Mouse (Mus musculus) lung, embryonic 16.5 days (tissue): ENCODE data around the gene Vpreb3. TPM values are rescaled to one million over a fixed set of nuclear protein-coding genes. Genes with fewer than 3 reads are reported as not detected.
"Not testable (repeated sequence)": the region's sequence is repeated elsewhere in the genome, so short reads cannot be mapped to it uniquely, and the experiment has no call there.

ENCODE experiments used
- ATAC-seq: fragments of 200-750 bp; cut with Nextera tagmentation; 2 replicates; pipeline ENCODE4 v1.8.0; 2017; ENCODE audit warnings: low read depth, mild to moderate bottlenecking, moderate library complexity
- H3K27ac ChIP-seq: fragments of 300-500 bp; sonication (generic); 2 replicates; pipeline ENCODE4 v1.5.1; 2014; ENCODE audit warnings: mild to moderate bottlenecking, control low read depth, low read length
- H3K27me3 ChIP-seq: fragments of 300-500 bp; sonication (generic); 2 replicates; pipeline ENCODE4 v1.6.1; 2014; ENCODE audit warnings: low read depth, low read length, mixed read lengths; ENCODE audit not compliant: control insufficient read depth, insufficient read depth
- H3K36me3 ChIP-seq: fragments of 300-500 bp; sonication (generic); 2 replicates; pipeline ENCODE4 v1.6.1; 2014; ENCODE audit warnings: low read length; ENCODE audit not compliant: control insufficient read depth, insufficient read depth
- H3K4me1 ChIP-seq: fragments of 300-500 bp; sonication (generic); replicated peaks from 2 replicates; pipeline ENCODE4 v1.6.1; 2014; ENCODE audit warnings: low read length, mixed read lengths; ENCODE audit not compliant: control insufficient read depth, insufficient read depth
- H3K4me2 ChIP-seq: fragments of 300-500 bp; sonication (generic); 2 replicates; pipeline ENCODE4 v1.6.1; 2014; ENCODE audit warnings: low read depth, low read length, control low read depth
- H3K4me3 ChIP-seq: fragments of 300-500 bp; sonication (generic); 2 replicates; pipeline ENCODE4 v1.5.1; 2014; ENCODE audit warnings: mild to moderate bottlenecking, low read length, control low read depth
- H3K9ac ChIP-seq: fragments of 300-500 bp; sonication (generic); 2 replicates; pipeline ENCODE4 v1.6.1; 2014; ENCODE audit warnings: low read length, control low read depth
- H3K9me3 ChIP-seq: fragments of 300-500 bp; sonication (generic); 2 replicates; pipeline ENCODE4 v1.6.1; 2016; ENCODE audit warnings: low read length; ENCODE audit not compliant: control insufficient read depth
- WGBS: fragments of 180-500 bp; shearing (Covaris S2); extraction: QIAGEN DNeasy Blood & Tissue Kit; methylation state at CpG from one replicate; pipeline ENCODE4 v1.1.7; 2014; 5-methylcytosine and 5-hydroxymethylcytosine counted together
- polyA plus RNA-seq: library from polyadenylated mRNA; unstranded; fragments of >200 nt; fragmentation: Nextera tagmentation; extraction: Ambion mirVana; gene quantifications from 2 replicates; pipeline ENCODE4 v1.2.1, GENCODE M21; 2015

Gene Vpreb3
- polyA plus RNA-seq, 1 experiment from 2014 or later = 0.60 TPM

DNA sequence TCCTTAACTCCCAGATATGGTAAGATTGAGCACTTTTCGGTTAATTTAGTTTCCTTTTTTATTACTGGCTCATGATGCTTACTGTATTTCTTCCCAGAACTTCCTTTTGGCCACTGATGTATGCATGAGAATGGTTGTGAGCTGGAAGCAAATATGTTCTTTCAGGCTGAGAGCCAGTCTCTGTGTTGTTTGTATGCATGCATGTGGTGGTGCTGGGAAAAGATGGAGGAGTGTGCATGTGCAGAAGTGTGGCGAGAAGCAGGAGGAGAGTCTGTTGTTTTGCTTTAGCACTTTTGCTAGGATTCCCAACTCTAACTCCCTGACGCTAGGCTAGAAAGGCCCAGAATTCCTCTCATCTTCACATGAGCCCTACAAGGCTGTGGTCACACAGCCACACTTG, 36.6 kb downstream of the Vpreb3 start:
- H3K36me3 ChIP-seq = no peaks in the 10 kb centered on the region
- H3K4me2 ChIP-seq = no peak overlapping the region
- H3K9me3 ChIP-seq = no peaks in the 10 kb centered on the region
- no peak overlapping the region for H3K27ac ChIP-seq
- 85% methylated on average over 3 of the region's 3 CpGs for WGBS
- no peaks in the 10 kb centered on the region for H3K27me3 ChIP-seq
- H3K4me1 ChIP-seq = no peaks in the 10 kb centered on the region
- H3K9ac ChIP-seq = no peak overlapping the region
- no peak for ATAC-seq
- no peak overlapping the region for H3K4me3 ChIP-seq

DNA sequence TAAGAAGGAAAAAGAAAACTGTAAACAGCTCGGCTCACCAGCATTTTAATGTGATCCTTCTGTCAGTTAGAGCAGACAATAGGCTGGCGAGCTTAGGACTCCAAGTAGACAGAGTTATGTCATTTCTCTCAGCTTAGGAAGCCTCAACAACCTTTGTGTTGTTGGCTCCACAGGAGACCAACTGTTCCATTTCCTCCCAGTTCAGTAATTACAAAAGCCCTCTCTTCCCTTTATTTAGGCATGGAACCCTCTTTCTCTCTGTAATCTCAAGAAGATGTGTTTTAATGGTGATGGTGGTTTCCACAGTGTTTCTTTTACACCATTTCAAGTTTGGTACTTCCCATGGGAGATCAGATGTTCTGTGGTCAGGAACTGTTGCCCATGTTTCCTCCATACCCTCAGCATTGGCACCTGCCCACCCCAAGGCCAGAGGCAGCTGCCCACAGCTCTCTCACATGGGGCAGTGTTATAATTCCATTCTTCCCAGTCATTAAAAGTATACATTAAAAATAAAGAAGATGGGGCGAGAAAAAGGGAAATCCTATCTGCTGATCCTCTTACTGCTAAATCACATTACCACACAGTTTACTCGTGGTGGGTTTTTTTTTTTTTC, 47.7 kb downstream of the Vpreb3 start:
- no peak overlapping the region for H3K27ac ChIP-seq
- no peak overlapping the region for H3K4me2 ChIP-seq
- H3K36me3 ChIP-seq = no peaks in the 10 kb centered on the region
- WGBS = 80% methylated on average over 4 of the region's 4 CpGs
- H3K9ac ChIP-seq = no peak overlapping the region
- no peaks in the 10 kb centered on the region for H3K9me3 ChIP-seq
- H3K4me3 ChIP-seq = no peak overlapping the region
- H3K4me1 ChIP-seq = no peaks in the 10 kb centered on the region
- no peak for ATAC-seq
- no peaks in the 10 kb centered on the region for H3K27me3 ChIP-seq

DNA sequence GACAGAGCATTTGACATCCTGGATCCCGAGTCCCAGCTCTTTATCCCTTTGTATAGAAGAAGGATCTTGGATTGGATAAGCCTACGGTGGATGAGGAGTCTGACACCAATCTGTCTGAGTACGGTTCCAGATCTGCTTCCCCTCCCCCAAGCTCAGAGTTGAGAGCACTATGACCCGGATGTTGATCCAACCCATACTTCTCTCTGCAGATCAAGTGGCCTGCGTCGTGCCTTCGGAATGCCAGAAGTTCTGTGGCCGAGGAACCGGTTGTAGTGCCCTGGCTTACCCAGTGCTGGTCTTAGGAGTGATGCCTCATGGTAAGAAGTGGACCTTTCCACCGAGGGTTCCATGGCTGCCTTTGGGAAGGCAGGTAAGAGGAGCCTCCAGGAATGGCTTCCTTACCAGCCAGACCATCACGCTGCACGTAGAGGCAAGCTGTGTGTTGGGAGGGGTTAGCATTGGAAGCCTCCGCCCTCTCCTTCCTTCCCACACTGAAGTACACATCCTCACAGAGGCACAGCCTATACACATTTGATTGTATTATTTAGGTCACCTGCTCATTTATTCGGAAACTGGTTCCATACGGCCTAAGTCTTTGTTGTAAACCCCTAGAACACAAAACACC, 50.9 kb downstream of the Vpreb3 start:
- no peak overlapping the region for H3K9ac ChIP-seq
- no peak for ATAC-seq
- no peaks in the 10 kb centered on the region for H3K27me3 ChIP-seq
- no peak overlapping the region for H3K4me2 ChIP-seq
- no peak overlapping the region for H3K4me3 ChIP-seq
- H3K36me3 ChIP-seq = no peaks in the 10 kb centered on the region
- no peaks in the 10 kb centered on the region for H3K9me3 ChIP-seq
- no peak overlapping the region for H3K27ac ChIP-seq
- WGBS = 63% methylated on average over 15 of the region's 15 CpGs
- H3K4me1 ChIP-seq = no peaks in the 10 kb centered on the region

DNA sequence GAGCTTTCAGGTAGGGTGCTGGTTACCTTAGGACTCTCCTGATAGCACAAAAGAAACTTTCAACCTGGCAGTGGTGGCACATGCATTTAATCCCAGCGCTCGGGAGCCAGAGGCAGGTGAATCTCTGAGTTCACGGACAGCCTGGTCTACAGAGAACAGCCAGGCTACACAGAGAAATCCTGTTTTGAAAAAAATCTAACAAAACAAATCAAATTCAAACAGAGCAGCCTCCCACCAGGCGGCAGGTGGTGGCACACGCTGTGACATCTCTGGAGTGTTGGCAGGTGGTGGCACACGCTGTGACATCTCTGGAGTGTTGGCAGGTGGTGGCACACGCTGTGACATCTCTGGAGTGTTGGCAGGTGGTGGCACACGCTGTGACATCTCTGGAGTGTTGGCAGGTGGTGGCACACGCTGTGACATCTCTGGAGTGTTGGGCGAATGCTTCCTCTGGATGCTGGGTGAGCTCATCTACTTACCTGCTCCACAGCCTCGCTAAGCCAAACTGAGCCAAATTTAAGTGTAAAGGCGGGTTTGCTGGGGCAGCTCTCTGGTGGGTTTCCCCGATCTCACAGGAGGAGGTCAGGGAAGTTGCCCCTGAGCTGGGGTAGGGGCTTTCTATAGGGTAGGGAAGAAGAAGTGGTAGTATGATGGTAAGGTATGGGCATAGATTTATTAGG, 51.8 kb downstream of the Vpreb3 start:
- not testable (repeated sequence) for H3K9ac ChIP-seq, H3K4me3 ChIP-seq, ATAC-seq, H3K4me2 ChIP-seq, H3K36me3 ChIP-seq, H3K4me1 ChIP-seq, H3K27me3 ChIP-seq, H3K27ac ChIP-seq, H3K9me3 ChIP-seq
- WGBS = 68% methylated on average over 11 of the region's 13 CpGs

DNA sequence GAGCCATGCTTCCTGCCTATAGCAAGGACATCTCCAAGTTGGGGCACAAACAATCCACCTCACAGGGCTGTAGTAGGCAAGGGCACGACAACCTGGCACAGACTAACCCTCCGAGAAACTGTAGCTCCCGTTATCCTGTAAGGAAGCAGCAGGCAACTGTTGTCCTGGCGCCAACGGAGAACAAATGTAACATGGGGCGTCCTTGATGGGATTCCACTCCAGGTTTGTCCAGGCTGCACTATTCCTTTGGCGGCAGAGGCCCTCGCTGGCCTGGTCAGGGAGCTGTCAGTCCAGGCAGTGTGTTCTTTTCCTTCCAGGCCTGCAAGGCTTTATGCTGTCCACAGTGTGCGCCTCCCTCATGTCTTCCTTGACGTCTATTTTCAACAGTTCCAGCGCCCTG, 52.6 kb downstream of the Vpreb3 start:
- Histone ChIP-seq H3K27me3 (no peaks in the 10 kb centered on the region), H3K9ac (no peak overlapping the region), H3K4me3 (no peak overlapping the region), H3K4me1 (no peaks in the 10 kb centered on the region), H3K27ac (no peak overlapping the region), H3K4me2 (no peak overlapping the region), H3K36me3 (no peaks in the 10 kb centered on the region), H3K9me3 (no peaks in the 10 kb centered on the region)
- WGBS = 76% methylated on average over 11 of the region's 11 CpGs
- no peak for ATAC-seq

DNA sequence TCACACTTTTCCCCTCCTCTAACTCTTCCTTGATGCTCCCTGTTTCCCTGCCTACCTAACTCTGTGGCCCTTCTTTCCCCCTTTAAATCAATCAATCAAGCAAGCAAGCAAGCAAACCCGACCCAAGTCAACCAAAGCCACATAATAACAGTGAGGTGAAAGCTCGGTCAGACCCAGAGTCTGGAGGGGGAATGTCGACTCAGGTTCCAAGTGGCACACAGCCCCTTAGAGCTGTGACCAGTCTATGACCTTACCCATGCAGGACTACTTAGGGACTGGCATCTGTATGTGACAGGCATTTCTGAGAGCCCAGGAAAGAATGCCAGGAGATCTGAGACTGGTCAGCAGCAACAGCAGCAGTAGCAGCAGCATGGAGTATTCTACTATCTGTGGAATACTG, 53.5 kb downstream of the Vpreb3 start:
- Histone ChIP-seq H3K4me1 (no peaks in the 10 kb centered on the region), H3K9me3 (no peaks in the 10 kb centered on the region), H3K27ac (no peak overlapping the region), H3K4me3 (no peak overlapping the region), H3K4me2 (no peak overlapping the region), H3K36me3 (no peaks in the 10 kb centered on the region), H3K9ac (no peak overlapping the region), H3K27me3 (no peaks in the 10 kb centered on the region)
- ATAC-seq = no peak
- WGBS = 13% methylated on average over 3 of the region's 3 CpGs

Other genes with a start within 250 kb of the Vpreb3 start
- 39.7 and 48.8 TPM in 2 replicates for gene Cabin1, start 178.7 kb upstream of the Vpreb3 start, polyA plus RNA-seq
- gene Ddt, start 169.6 kb upstream of the Vpreb3 start, polyA plus RNA-seq = 69.0 and 74.3 TPM in 2 replicates
- 0.41 and 0.65 TPM in 2 replicates for gene Gm20441, start 162.1 kb upstream of the Vpreb3 start, polyA plus RNA-seq
- 34.2 and 36.4 TPM in 2 replicates for gene Gstt3, start 161.6 kb upstream of the Vpreb3 start, polyA plus RNA-seq
- gene Gstt1, start 144.5 kb upstream of the Vpreb3 start, polyA plus RNA-seq = 36.2 and 42.8 TPM in 2 replicates
- not detected in 2 replicates for gene Gstt4, start 120.5 kb upstream of the Vpreb3 start, polyA plus RNA-seq
- 51.9 and 60.7 TPM in 2 replicates for gene Gstt2, start 105.6 kb upstream of the Vpreb3 start, polyA plus RNA-seq
- gene Mif, start 82.8 kb upstream of the Vpreb3 start, polyA plus RNA-seq = 1,432 and 1,479 TPM in 2 replicates
- 2.3 and 3.5 TPM in 2 replicates for gene Derl3, start 49.6 kb upstream of the Vpreb3 start, polyA plus RNA-seq
- 191 and 197 TPM in 2 replicates for gene Smarcb1, start 21.4 kb upstream of the Vpreb3 start, polyA plus RNA-seq
- 68.7 and 70.0 TPM in 2 replicates for gene Chchd10, start 9.9 kb upstream of the Vpreb3 start, polyA plus RNA-seq
- 74.1 and 77.1 TPM in 2 replicates for gene Mmp11, start 6.6 kb upstream of the Vpreb3 start, polyA plus RNA-seq
- gene Gm867, start 2.4 kb upstream of the Vpreb3 start, polyA plus RNA-seq = 0.97 and 1.0 TPM in 2 replicates
- not detected in 2 replicates for gene Gm5134, start 11.5 kb downstream of the Vpreb3 start, polyA plus RNA-seq
- gene Zfp280b, start 89.6 kb downstream of the Vpreb3 start, polyA plus RNA-seq = 18.6 TPM in 2 replicates
- not detected in 2 replicates for gene Slc5a4b, start 167.9 kb downstream of the Vpreb3 start, polyA plus RNA-seq
- not detected in 2 replicates for gene Slc5a4a, start 204.4 kb downstream of the Vpreb3 start, polyA plus RNA-seq